Mouse (Mus musculus): ENCODE data around the gene Cybc1. TPM values are rescaled to one million over a fixed set of nuclear protein-coding genes. Genes with fewer than 3 reads are reported as not detected.

Gene Cybc1
- polyA plus RNA-seq, 1 experiment from 2014 or later = 33.8 TPM

- 88% methylated on average over 6 of the region's 6 CpGs for WGBS
- no peak overlapping the region for H3K27ac ChIP-seq
- DNase-seq (ENCODE audit: low spot score) = no peak
- no peaks in the 10 kb centered on the region for H3K27me3 ChIP-seq (ENCODE audit: low read depth, poor library complexity, severe bottlenecking)
- peaks cover 17% of the 10 kb centered on the region for H3K4me1 ChIP-seq
- H3K36me3 ChIP-seq = peaks cover 2% of the 10 kb centered on the region; the same call in 1 of the 2 replicates
- no peaks in the 10 kb centered on the region for H3K9me3 ChIP-seq (replicated peaks)
- H3K4me3 ChIP-seq = no peak overlapping the region
These were observed 28.3 kb downstream of the Cybc1 start for GRCm38 (mm10) chr11:121200781-121201180.

GRCm38 (mm10) chr11:121199851-121200250 is 29.3 kb downstream of the Cybc1 start:
- Histone ChIP-seq H3K4me1 (peaks cover 12% of the 10 kb centered on the region), H3K27me3 (ENCODE audit: low read depth, poor library complexity, severe bottlenecking) (no peaks in the 10 kb centered on the region)

GRCm38 (mm10) chr11:121198622-121199021 is 30.5 kb downstream of the Cybc1 start:
- Histone ChIP-seq H3K4me3 (no peak overlapping the region), H3K9me3 (replicated peaks) (no peaks in the 10 kb centered on the region), H3K4me1 (peaks cover 5% of the 10 kb centered on the region), H3K27me3 (ENCODE audit: low read depth, poor library complexity, severe bottlenecking) (no peaks in the 10 kb centered on the region), H3K27ac (no peak overlapping the region), H3K36me3 (peaks cover 2% of the 10 kb centered on the region; the same call in 1 of the 2 replicates)
- no peak for DNase-seq (ENCODE audit: low spot score)
- 56% methylated on average over 2 of the region's 2 CpGs for WGBS

More at GRCm38 (mm10) chr11:121199851-121200250, 29.3 kb downstream of the Cybc1 start:
- no peak for DNase-seq (ENCODE audit: low spot score)
- peaks cover 2% of the 10 kb centered on the region; the same call in 1 of the 2 replicates for H3K36me3 ChIP-seq
- WGBS = 87% methylated on average over 4 of the region's 4 CpGs
- H3K4me3 ChIP-seq = no peak overlapping the region
- H3K9me3 ChIP-seq (replicated peaks) = no peaks in the 10 kb centered on the region
- no peak overlapping the region for H3K27ac ChIP-seq

DNA sequence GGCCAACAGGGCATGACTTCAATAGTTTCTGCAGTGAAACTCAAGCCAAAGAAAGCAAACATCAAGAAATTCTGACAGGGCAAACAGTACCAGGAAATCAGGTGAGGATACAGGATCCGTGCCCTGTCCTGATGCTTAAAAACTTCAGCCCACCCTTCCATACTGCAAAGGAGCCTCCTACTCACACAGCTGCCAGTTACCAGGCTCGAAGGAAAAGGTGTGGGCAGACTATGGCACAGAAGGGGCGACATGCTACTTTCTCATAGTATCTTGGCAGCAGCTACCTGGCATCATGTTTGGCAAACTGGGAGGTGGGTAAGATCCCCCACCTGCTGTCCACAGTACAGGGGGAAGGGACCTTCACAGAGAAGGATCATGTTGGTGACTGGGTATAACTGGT is 35.7 kb downstream of the Cybc1 start:
- H3K4me1 ChIP-seq = no peaks in the 10 kb centered on the region
- H3K4me3 ChIP-seq = no peak overlapping the region
- H3K36me3 ChIP-seq = peaks cover 7% of the 10 kb centered on the region; the same call in 1 of the 2 replicates
- no peaks in the 10 kb centered on the region for H3K9me3 ChIP-seq (replicated peaks)
- WGBS = 88% methylated on average over 3 of the region's 3 CpGs
- no peak for DNase-seq (ENCODE audit: low spot score)
- H3K27ac ChIP-seq = no peak overlapping the region
- H3K27me3 ChIP-seq (ENCODE audit: low read depth, poor library complexity, severe bottlenecking) = no peaks in the 10 kb centered on the region

GRCm38 (mm10) chr11:121192742-121193141 is 36.4 kb downstream of the Cybc1 start:
- 76% methylated on average over 2 of the region's 2 CpGs for WGBS
- no peak for DNase-seq (ENCODE audit: low spot score)
- Histone ChIP-seq H3K27ac (no peak overlapping the region), H3K4me3 (no peak overlapping the region), H3K9me3 (replicated peaks) (no peaks in the 10 kb centered on the region), H3K27me3 (ENCODE audit: low read depth, poor library complexity, severe bottlenecking) (no peaks in the 10 kb centered on the region), H3K36me3 (peaks cover 7% of the 10 kb centered on the region; the same call in 1 of the 2 replicates), H3K4me1 (no peaks in the 10 kb centered on the region)

DNA sequence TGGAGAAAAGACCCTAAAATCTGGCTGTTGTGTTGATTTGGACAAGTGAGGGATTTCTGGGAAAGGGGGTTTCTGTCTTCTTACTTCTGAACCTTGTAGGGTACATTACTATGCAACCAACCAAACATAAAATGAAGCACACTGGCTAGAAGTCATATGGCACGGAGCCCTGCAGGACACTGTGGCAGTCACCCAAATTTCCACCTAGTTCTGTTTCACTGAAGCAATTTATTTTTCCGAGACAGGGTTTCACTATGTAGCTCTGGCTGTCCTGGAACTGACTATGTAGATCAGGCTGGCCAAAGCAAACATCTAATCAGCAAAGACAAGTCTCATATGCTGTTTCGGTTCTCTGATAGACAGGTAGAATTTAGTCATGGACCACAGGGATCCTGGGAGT is 39.4 kb downstream of the Cybc1 start:
- DNase-seq (ENCODE audit: low spot score) = no peak
- Histone ChIP-seq H3K4me1 (no peaks in the 10 kb centered on the region), H3K27ac (no peak overlapping the region), H3K9me3 (replicated peaks) (no peaks in the 10 kb centered on the region), H3K4me3 (no peak overlapping the region), H3K36me3 (peaks cover 5% of the 10 kb centered on the region; the same call in 1 of the 2 replicates), H3K27me3 (ENCODE audit: low read depth, poor library complexity, severe bottlenecking) (no peaks in the 10 kb centered on the region)
- 89% methylated on average over 3 of the region's 3 CpGs for WGBS

GRCm38 (mm10) chr11:121176285-121177270 is 52.5 kb downstream of the Cybc1 start:
- H3K4me1 ChIP-seq = peaks cover 13% of the 10 kb centered on the region; the same call in 1 of the 2 replicates
- no peak overlapping the region for H3K27ac ChIP-seq
- H3K27me3 ChIP-seq (ENCODE audit: low read depth, poor library complexity, severe bottlenecking) = no peaks in the 10 kb centered on the region
- no peak overlapping the region for H3K4me3 ChIP-seq
- WGBS = 58% methylated on average over 12 of the region's 12 CpGs
- H3K36me3 ChIP-seq = peaks cover 7% of the 10 kb centered on the region
- no peaks in the 10 kb centered on the region for H3K9me3 ChIP-seq (replicated peaks)
- peak; percentile 69 for DNase-seq (ENCODE audit: low spot score)

- DNase-seq (ENCODE audit: low spot score) = no peak
- H3K4me3 ChIP-seq = no peak overlapping the region
- H3K36me3 ChIP-seq = no peaks in the 10 kb centered on the region
- WGBS = 53% methylated on average over 3 of the region's 3 CpGs
- no peak overlapping the region for H3K27ac ChIP-seq
- H3K4me1 ChIP-seq = peaks cover 13% of the 10 kb centered on the region; the same call in 1 of the 2 replicates
- H3K9me3 ChIP-seq (replicated peaks) = no peaks in the 10 kb centered on the region
- no peaks in the 10 kb centered on the region for H3K27me3 ChIP-seq (ENCODE audit: low read depth, poor library complexity, severe bottlenecking)
These were observed 54.9 kb downstream of the Cybc1 start for GRCm38 (mm10) chr11:121174234-121174633.

DNA sequence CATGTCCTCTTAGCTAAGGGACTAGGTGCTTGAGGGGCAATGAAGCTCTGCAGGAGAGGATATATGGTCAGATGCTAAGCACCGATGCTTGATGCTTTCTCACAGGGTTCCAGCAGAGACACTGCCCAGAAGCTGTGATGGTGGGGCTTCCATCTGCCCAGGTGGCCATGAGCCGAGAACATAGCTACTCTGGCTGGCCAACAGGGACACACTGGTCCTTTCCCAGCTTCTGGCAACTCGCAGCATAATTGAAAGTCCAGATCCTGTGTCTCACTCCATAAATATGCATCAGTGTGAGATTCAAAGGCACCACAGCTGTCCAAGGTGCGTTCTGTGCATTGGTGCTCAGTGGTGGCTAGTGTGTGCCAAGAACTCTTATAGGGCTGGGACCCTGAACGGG is 55.9 kb downstream of the Cybc1 start:
- 88% methylated on average over 5 of the region's 5 CpGs for WGBS
- no peaks in the 10 kb centered on the region for H3K36me3 ChIP-seq
- no peaks in the 10 kb centered on the region for H3K9me3 ChIP-seq (replicated peaks)
- no peak for DNase-seq (ENCODE audit: low spot score)
- H3K27me3 ChIP-seq (ENCODE audit: low read depth, poor library complexity, severe bottlenecking) = no peaks in the 10 kb centered on the region
- no peak overlapping the region for H3K4me3 ChIP-seq
- no peak overlapping the region for H3K27ac ChIP-seq
- H3K4me1 ChIP-seq = peaks cover 13% of the 10 kb centered on the region; the same call in 1 of the 2 replicates

Other genes with a start within 250 kb of the Cybc1 start
- gene Csnk1d, start 238.0 kb downstream of the Cybc1 start, polyA plus RNA-seq (2016; fragmentation: Nextera tagmentation; extraction: Ambion mirVana) = 126 and 136 TPM in 2 replicates
- gene Cd7, start 189.9 kb downstream of the Cybc1 start, polyA plus RNA-seq (2016; fragmentation: Nextera tagmentation; extraction: Ambion mirVana) = not detected in 2 replicates
- not detected in 2 replicates for gene Sectm1b, start 165.8 kb downstream of the Cybc1 start, polyA plus RNA-seq (2016; fragmentation: Nextera tagmentation; extraction: Ambion mirVana)
- not detected in 2 replicates for gene Sectm1a, start 148.1 kb downstream of the Cybc1 start, polyA plus RNA-seq (2016; fragmentation: Nextera tagmentation; extraction: Ambion mirVana)
- not detected in 2 replicates for gene Tex19.2, start 110.6 kb downstream of the Cybc1 start, polyA plus RNA-seq (2016; fragmentation: Nextera tagmentation; extraction: Ambion mirVana)
- 0.09 TPM in 1 of 2 replicates, not detected in the other for gene Tex19.1, start 83.2 kb downstream of the Cybc1 start, polyA plus RNA-seq (2016; fragmentation: Nextera tagmentation; extraction: Ambion mirVana)
- 0.11 TPM in 1 of 2 replicates, not detected in the other for gene Uts2r, start 69.1 kb downstream of the Cybc1 start, polyA plus RNA-seq (2016; fragmentation: Nextera tagmentation; extraction: Ambion mirVana)
- gene Hexdc, start 24.9 kb downstream of the Cybc1 start, polyA plus RNA-seq (2016; fragmentation: Nextera tagmentation; extraction: Ambion mirVana) = 5.7 and 9.0 TPM in 2 replicates
- 17.0 and 19.1 TPM in 2 replicates for gene Ogfod3, start 24.6 kb downstream of the Cybc1 start, polyA plus RNA-seq (2016; fragmentation: Nextera tagmentation; extraction: Ambion mirVana)
- gene Narf, start 7.9 kb upstream of the Cybc1 start, polyA plus RNA-seq (2016; fragmentation: Nextera tagmentation; extraction: Ambion mirVana) = 40.8 and 60.4 TPM in 2 replicates
- 11.0 and 11.1 TPM in 2 replicates for gene Foxk2, start 30.7 kb upstream of the Cybc1 start, polyA plus RNA-seq (2016; fragmentation: Nextera tagmentation; extraction: Ambion mirVana)
- 108 and 119 TPM in 2 replicates for gene Wdr45b, start 125.1 kb upstream of the Cybc1 start, polyA plus RNA-seq (2016; fragmentation: Nextera tagmentation; extraction: Ambion mirVana)
- gene Rab40b, start 158.9 kb upstream of the Cybc1 start, polyA plus RNA-seq (2016; fragmentation: Nextera tagmentation; extraction: Ambion mirVana) = 0.54 and 1.2 TPM in 2 replicates
- 5.0 and 5.9 TPM in 2 replicates for gene Fn3krp, start 192.1 kb upstream of the Cybc1 start, polyA plus RNA-seq (2016; fragmentation: Nextera tagmentation; extraction: Ambion mirVana)
- 0.04 and 0.23 TPM in 2 replicates for gene Fn3k, start 205.6 kb upstream of the Cybc1 start, polyA plus RNA-seq (2016; fragmentation: Nextera tagmentation; extraction: Ambion mirVana)
- 47.8 and 54.9 TPM in 2 replicates for gene Tbcd, start 222.6 kb upstream of the Cybc1 start, polyA plus RNA-seq (2016; fragmentation: Nextera tagmentation; extraction: Ambion mirVana)

Measured in limb, embryonic 10.5 days (tissue).